Mouse (Mus musculus) MEL (cell line): ENCODE measurements around the gene Tmpo.

Experiments
- CTCF ChIP-seq, 3 experiments: IDR thresholded peaks in 2 of 3; conservative IDR thresholded peaks in 1 of 3; 2 replicates each; pipeline ENCODE4 v1.5.1; 2011 to 2012; ENCODE audit warnings: low read length in 3 of 3, low read depth in 2 of 3, mild to moderate bottlenecking in 2 of 3, improper control_type of control experiment in 1 of 3, inconsistent platforms in 1 of 3, mixed read lengths in 1 of 3, moderate library complexity in 1 of 3; ENCODE audit not compliant: control insufficient read depth in 1 of 3, insufficient read depth in 1 of 3, poor library complexity in 1 of 3, severe bottlenecking in 1 of 3
- POLR2A ChIP-seq, 2 experiments: IDR thresholded peaks; 2 replicates each; pipeline ENCODE4 v1.6.1; 2011 to 2012; ENCODE audit warnings: low read length in 2 of 2, mild to moderate bottlenecking in 2 of 2, control low read depth in 1 of 2, improper control_type of control experiment in 1 of 2, low read depth in 1 of 2, moderate library complexity in 1 of 2; ENCODE audit not compliant: control insufficient read depth in 1 of 2, insufficient read depth in 1 of 2, poor library complexity in 1 of 2

GRCm38 (mm10) chr10:91208899-91209667, 28.0 kb upstream of the Tmpo start:
- no peak for TF ChIP-seq CTCF (IDR thresholded peaks at IDR 0.05 in 2 of 3, conservative IDR thresholded peaks at IDR 0.05 in 1 of 3; ENCODE audit: control insufficient read depth in 1 of 3, insufficient read depth in 1 of 3, low read depth in 2 of 3, low read length in 3 of 3, poor library complexity in 1 of 3, severe bottlenecking in 1 of 3)
- no peak for TF ChIP-seq POLR2A (IDR thresholded peaks at IDR 0.05; ENCODE audit: control insufficient read depth in 1 of 2, insufficient read depth in 1 of 2, low read depth in 1 of 2, low read length in 2 of 2, poor library complexity in 1 of 2)
